Mouse (Mus musculus) splenic B cell, adult 2 months (primary cell): ENCODE results near the gene Uba52.
A peak's percentile ranks its signal among the peaks of the same experiment; 100 is the strongest.

Experiments used
- DNase-seq: peaks from one replicate; pipeline ENCODE4 v3.0.0-alpha.2; 2011; ENCODE audit warnings: low read depth, low spot score
- H3K27me3 ChIP-seq: 2 replicates; pipeline ENCODE4 v1.6.1; 2012; ENCODE audit warnings: mild to moderate bottlenecking, low read length, moderate library complexity, mixed read lengths; ENCODE audit not compliant: control insufficient read depth, poor library complexity, insufficient read depth, severe bottlenecking
- H3K36me3 ChIP-seq: 2 replicates; pipeline ENCODE4 v1.6.1; 2012; ENCODE audit warnings: mild to moderate bottlenecking, low read length, moderate library complexity, mixed read lengths; ENCODE audit not compliant: control insufficient read depth, poor library complexity, insufficient read depth, severe bottlenecking

The Uba52 gene

DNA sequence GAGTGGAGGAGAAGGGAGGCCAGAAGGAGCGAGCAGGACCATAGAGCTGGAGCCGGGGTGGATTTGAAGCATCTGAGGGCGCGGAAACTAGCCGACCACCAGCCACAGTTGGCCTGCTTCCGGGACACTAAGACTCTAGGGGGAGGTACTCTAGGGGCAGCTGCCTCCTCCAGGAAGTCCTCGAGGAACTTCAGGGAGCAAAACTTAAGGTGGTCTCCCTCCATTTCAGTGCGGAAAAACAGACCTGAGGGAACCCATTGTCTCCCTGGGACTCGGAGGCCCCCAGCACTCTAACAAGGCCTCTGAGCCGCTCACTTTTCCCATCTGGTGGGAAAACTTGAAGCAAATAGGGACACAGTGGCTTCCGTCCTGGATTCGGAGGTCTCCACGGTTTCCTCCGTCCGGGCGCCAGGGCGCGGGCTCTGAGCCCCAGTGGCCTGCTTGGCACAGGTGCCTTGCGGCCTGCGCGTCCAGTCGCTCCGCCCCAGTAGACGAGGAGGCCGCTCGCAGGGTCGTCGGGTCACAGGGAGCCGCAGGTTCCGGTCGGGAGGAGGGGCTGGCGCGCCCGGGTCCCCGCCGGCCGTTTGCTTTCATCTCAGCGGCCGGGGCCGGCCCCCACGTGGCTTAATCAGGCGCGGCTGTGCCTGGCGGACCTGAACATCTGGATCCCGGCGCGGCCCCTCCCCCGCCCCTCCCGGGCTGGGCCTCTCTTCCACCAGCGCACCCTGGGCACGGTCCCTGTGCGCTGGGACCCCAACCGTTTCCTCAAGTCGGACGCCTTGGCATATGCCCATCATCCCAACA lies 22.4 kb downstream of the Uba52 start:
- Histone ChIP-seq H3K27me3 (peaks cover 2% of the 10 kb centered on the region), H3K36me3 (no peaks in the 10 kb centered on the region)
- no peak for DNase-seq

DNA sequence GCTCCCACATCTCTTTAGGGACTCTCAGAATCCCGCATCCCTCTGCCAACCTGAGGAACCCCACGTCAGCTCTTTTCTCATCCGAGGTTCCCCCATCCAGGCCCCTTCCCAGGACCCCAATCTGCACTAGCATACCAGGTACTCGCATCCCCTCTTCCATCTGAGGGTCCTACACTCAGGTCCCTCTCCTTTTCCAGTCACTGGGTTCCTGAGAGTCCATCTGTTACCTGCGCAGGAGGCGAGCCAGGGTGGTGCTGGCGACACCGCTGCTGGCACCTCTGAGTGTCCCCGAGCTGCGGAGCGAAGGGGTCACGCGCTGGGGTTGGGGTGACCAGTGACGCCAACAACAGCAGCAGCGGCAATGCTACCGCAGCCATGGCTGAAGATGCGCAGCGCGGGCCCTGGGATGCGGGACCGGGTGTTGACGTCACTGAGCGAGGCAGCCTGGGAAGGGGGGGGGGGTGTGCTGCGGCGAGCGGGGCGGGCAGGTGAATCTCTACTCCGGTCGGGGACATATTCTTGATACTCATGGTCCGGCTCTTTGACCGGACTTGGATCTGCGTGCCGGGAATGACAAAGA lies 23.6 kb downstream of the Uba52 start, which contains the start of gene Tmem59l:
Gene Tmem59l, minus strand, starts transcription at position 418 of the 580 bp plus-strand sequence.
- DNase-seq, result no peak
- Histone ChIP-seq H3K27me3 (peaks cover 2% of the 10 kb centered on the region), H3K36me3 (no peaks in the 10 kb centered on the region)

DNA sequence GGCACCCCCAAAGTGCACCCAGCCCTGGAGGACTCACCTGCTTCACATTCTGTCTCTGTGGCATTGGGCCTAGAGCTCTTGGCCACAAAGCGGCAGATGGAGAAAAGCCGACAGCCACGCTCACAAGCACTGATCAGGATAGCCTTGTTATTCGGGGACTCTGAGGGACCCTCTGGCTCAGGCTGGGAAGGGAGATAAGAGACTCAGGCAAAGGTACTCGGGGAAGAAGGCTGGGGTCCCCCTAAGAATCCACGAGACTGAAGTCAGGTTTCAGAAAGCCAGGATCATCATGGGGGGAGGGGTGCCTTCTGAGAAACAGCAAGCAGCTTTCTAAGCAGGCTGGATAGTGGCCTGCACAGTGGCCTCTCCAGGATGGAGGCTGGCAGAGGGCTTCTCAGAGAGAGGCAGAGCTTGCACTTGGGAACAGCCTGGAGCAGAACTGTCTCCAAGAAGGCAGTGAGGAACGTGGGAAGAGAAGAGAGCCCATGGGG lies 24.4 kb downstream of the Uba52 start:
- no peaks in the 10 kb centered on the region for H3K36me3 ChIP-seq
- no peaks in the 10 kb centered on the region; the same call in 1 of the 2 replicates for H3K27me3 ChIP-seq
- no peak for DNase-seq

DNA sequence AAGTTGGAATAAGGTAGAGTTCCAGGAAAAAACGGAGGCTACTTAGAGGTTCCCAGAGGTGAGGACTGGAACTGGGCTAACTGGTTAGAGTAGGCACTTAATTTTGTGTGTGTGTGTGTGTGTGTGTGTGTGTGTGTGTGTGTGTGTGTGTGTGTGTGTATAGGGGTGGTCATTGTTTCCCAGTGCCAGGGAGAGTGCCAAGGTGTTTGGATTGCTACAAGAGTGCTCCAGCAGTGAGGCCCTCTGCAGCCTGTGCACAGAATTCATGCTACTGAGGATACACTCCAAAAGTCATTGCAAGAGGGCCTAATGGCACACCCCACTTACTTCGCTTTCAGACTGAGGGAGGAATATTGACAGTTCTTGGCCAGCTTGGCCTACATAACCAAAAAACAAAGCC lies 27.7 kb downstream of the Uba52 start:
- Histone ChIP-seq H3K36me3 (no peaks in the 10 kb centered on the region), H3K27me3 (no peaks in the 10 kb centered on the region)
- DNase-seq, result no peak

DNA sequence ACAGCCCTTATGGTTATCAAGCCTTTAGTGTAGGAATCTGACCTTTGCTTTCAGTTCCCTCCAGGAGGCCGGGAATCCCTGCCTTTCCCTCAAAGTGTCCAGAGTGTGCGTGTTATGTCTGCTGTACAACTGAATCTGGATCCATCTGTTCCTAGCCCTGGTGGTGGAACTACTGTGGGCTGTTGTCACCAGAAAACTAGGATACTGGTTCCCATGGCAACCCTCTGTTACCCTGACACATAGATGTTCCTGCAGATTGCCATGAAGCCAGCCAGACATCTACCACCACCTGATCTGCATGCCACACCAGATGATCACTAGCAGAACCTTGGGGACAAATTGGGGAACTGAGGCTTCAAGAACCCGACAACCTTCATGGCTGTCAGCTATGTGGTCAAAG lies 28.7 kb downstream of the Uba52 start:
- H3K36me3 ChIP-seq, result no peaks in the 10 kb centered on the region
- no peaks in the 10 kb centered on the region for H3K27me3 ChIP-seq
- DNase-seq, result no peak

DNA sequence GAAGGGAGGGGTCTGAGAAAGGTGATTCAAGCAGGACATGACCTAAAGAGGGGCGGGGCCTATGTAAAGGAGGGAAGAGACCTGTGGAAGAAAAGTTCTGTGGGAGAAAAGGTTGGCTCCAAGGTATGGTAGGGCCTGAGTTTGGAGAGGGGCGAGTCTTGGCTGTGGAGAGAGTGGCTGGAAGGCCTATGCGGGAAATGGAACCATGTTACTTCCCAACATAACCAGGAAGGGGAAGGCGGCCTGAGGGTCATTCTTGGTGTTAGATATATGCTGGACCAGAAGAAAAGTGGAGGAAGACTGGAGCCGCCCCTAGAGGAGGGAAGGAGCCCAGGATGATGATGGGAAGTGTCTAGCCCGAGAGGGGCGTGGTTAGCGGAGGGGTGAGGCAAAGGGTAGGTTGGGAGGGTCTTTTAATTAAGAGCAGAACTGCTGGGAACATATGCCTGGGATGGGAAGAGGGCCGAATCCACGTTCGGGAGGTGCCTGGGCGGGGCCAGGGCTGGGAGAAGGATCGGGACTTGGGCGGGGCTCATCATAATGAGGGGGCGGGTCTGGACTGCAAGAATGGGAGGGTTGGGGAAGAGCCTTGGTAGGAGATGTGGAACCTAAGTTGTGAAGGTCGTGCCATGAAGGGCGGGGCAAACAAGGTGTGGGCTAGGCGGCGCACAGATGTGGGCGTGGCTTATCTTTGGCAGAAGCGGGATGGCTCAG lies 33.2 kb downstream of the Uba52 start:
- Histone ChIP-seq H3K27me3 (no peaks in the 10 kb centered on the region), H3K36me3 (no peaks in the 10 kb centered on the region)
- peak; percentile 58 for DNase-seq

DNA sequence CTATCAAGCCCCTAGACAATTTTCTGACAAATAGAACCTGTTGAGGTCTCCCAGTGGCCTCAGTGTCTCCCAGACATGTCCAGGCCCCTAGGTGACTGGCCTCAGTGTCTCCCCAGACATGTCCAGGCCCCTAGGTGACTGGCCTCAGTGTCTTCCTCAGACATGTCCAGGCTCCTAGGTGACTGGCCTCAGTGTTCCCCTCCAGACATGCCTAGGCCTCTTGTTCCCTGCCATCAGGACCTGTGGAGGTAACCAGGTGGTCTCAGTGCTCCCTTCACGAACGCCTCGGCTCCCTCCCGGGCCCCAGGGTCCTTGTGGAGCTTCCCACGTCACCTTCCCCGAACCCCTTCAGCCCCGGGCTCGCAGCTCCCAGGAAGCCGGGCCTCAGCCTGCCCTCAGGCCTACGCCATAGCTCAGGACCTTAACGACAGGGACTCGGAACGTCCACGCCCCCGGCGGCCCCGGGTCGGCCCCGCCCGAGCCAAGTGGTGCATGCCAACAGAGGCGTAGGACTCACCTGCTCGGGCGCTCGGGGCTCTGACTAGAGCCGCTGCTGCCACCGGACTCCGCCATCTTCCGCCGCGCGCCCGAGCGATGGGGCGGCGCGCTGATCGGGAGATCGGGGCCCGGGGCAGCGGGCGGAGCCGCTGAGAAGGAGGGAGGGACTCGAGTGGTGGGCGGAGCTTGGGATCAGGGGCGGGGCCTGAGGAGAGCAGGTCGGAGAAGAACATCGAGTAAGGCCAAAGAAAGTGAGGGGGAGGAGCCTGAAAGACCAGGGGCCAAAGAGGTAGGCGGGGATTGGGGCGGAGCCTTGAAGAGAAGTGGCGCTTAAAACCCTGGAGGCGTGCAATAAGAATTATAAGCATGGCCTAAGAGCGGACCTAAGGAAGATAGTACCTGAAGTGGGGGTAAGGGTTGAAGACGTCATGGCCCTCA lies 34.0 kb downstream of the Uba52 start, which contains the start of gene Klhl26:
Gene Klhl26, minus strand, starts transcription at position 636 of the 936 bp plus-strand sequence.
- DNase-seq, result peak; percentile 97
- Histone ChIP-seq H3K36me3 (no peaks in the 10 kb centered on the region), H3K27me3 (no peaks in the 10 kb centered on the region)

DNA sequence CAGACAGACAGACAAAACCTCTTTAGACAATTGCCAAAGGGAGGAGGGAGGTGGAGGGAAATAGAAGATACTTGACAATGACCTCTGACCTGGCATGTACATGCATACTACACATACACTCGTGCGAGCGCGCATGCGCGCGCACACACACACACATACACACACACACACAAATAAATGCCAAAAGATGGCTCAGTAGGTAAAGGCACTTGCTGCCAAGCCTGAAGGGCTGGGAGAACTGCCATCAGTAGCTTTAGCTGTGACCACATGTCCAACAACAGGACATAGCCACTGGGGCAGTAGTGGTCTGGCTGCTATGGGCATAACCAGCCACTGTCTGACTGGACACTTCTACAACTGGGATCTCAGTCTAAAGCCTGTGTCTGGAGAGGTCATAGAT lies 38.7 kb downstream of the Uba52 start:
- DNase-seq, result no peak
- Histone ChIP-seq H3K36me3 (no peaks in the 10 kb centered on the region), H3K27me3 (no peaks in the 10 kb centered on the region)

DNA sequence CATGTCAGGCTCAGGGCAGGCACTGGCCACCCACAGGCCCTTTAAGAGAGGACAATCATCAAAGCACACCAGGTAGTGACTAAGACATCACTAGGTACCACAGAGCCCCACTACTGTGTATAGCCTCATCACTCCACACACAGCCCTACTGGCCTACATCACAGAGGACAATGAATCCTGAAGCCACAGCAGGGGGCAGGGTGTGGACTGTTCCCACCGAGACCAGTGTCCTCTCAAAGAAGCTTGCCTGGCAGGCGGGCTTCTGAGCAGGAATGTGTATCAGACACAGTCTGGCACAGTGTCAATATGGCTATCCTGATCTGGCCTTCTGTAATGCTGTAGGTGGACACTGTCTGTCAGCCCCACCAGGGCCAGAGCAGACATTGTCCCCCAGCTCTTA lies 40.7 kb downstream of the Uba52 start:
- Histone ChIP-seq H3K27me3 (no peaks in the 10 kb centered on the region), H3K36me3 (no peaks in the 10 kb centered on the region)
- DNase-seq, result no peak

DNA sequence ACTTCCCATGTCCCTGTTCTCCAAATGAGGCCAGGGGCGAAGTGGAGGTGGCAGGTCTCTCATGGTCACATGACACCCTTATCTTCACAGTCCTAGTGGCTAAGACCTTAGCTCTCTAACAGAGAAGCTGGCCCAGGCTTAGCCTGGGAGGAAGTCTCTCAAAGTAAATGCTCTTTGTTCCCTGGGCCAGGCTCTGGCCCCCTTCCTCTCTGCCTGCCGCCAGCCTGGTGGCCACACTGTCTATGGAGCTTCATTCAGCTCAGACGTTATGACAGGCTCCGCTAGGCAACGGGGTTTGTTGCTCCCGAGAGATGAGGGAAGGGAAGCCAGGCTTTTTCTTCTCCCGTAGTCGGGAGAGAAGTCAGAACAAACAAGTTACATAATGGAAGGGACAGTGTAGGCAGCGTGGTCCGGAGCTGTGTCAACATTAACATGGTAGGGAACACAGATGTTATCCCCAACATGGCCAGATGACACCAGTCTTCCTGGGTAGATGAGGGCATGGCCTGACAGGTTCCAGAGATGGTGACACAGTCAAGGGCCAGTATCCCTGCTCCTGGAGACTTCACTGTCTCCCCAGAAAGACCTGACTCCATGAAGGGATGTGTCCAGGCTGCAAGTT lies 41.2 kb downstream of the Uba52 start:
- Histone ChIP-seq H3K27me3 (no peaks in the 10 kb centered on the region), H3K36me3 (no peaks in the 10 kb centered on the region)
- DNase-seq, result no peak

DNA sequence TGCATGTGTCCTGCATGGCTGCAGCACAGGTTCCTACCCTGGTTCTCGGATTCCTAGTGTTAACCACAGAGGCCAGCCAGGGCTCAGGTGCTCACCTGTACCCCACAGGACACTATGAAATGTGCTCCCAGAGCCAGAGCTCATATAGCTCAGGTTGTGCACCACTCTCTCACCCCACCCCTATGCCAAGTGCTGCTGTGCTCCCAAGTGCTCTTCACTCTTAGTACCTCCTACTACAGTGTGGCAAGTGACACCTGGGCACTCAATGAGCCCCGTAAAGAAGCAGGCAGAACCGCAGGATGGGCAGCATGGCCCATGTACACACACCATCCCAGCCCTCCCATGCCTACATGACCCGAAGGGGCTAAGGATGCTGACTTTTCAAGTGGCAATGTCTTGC lies 41.9 kb downstream of the Uba52 start:
- H3K36me3 ChIP-seq, result no peaks in the 10 kb centered on the region
- no peak for DNase-seq
- no peaks in the 10 kb centered on the region for H3K27me3 ChIP-seq

DNA sequence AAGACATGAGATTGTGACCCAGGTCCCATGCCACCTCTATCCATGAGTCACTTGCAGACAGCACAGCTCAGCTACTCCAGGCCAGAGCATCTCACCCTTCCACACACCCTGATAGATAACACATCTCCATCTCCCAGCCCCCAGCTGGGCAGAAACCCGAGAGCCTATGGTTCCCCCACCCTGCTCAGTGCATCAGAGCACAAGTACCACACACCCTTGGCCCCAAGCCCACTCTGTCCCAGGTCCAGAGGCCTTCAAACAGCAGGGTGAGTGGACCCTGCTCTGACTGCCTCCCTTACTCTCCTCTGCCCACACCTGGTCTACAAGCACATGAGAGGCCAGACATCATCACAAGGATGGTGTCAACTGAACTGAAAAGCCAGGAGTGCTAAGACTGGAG lies 42.7 kb downstream of the Uba52 start:
- Histone ChIP-seq H3K36me3 (no peaks in the 10 kb centered on the region), H3K27me3 (no peaks in the 10 kb centered on the region)
- DNase-seq, result no peak

DNA sequence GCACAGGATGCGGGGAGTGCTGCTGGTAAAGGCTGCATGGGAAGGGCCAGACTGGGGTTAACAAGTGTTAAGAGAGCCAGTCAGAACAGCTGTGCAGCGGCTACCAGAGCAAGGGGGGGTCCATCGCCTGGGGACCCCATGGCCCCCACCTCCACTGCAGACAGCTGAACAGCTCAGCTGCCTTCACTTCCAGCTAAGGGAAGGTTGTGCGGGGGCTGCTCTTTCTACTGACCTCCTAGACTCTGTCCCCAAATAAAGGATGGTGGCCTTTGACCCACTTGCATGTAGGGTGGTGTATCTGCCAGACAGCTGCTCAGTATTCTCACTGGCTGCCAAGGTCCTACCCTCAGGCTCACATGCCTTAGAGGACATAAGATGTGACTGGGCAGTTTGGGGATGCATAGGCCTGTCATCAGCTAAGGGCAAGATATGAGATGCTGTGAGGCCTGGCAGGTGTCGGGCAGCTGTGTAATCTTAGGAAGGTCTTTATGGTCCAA lies 43.3 kb downstream of the Uba52 start:
- Histone ChIP-seq H3K27me3 (no peaks in the 10 kb centered on the region), H3K36me3 (no peaks in the 10 kb centered on the region)
- DNase-seq, result no peak

DNA sequence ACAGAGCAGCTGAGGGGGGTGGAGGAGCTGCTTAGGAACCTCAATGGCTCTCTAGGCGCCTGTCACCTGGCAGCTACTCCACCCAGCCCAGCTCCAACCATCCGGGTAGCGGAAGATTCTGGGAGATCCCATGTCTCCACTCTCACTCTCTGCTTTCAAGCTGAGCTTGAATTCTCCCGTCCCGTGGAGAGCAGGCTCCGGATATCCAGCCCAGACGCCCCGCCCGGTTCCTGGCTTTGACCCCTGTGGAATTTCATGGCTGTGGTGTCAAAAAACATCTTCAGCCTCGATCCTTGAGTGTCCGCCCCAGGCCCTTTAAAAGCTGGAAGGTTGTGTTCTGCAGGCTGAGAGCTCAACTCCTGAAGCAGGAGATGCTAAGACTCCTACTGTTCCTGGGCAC lies 43.8 kb downstream of the Uba52 start:
- no peak for DNase-seq
- no peaks in the 10 kb centered on the region for H3K36me3 ChIP-seq
- no peaks in the 10 kb centered on the region for H3K27me3 ChIP-seq
